Mouse (Mus musculus): ENCODE data around the gene Clec4d. TPM values are rescaled to one million over a fixed set of nuclear protein-coding genes. Genes with fewer than 3 reads are reported as not detected.
"Not testable (repeated sequence)": the region's sequence is repeated elsewhere in the genome, so short reads cannot be mapped to it uniquely, and the experiment has no call there.

The Clec4d gene
- polyA plus RNA-seq, 1 experiment from 2014 or later = 0.21 TPM

DNA sequence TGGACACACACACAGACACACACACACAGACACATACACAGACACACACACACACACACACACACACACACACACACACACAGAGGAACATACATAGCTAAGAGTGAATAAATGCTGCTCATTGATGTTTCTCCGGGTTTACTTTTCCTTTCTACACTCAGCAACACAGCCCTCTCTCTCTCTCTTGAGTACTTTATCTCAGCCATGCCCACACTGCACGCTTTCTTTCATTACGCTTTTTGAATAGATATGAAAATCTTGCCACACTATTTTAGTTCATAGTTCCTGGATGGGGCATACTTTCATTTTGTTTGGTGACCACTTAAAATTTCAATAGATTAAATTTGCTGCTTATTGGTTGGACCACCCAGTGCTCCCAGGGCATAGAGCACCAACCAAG, 2.3 kb downstream of the Clec4d start:
- H3K4me2 ChIP-seq = no peak overlapping the region
- no peak overlapping the region for H3K4me3 ChIP-seq
- no peaks in the 10 kb centered on the region for H3K9me3 ChIP-seq (replicated peaks)
- no peak overlapping the region for H3K27ac ChIP-seq
- no peaks in the 10 kb centered on the region for H3K4me1 ChIP-seq (replicated peaks)
- 85% methylated on average over 3 of the region's 3 CpGs for WGBS
- no peaks in the 10 kb centered on the region for H3K36me3 ChIP-seq
- H3K27me3 ChIP-seq = no peaks in the 10 kb centered on the region
- H3K9ac ChIP-seq = no peak overlapping the region
- ATAC-seq (replicated peaks; ENCODE audit: insufficient number of reproducible peaks, insufficient read depth, low FRiP score, low read depth) = 0 out of 2 replicates have a peak, but pooled peaks have one; percentile 10

DNA sequence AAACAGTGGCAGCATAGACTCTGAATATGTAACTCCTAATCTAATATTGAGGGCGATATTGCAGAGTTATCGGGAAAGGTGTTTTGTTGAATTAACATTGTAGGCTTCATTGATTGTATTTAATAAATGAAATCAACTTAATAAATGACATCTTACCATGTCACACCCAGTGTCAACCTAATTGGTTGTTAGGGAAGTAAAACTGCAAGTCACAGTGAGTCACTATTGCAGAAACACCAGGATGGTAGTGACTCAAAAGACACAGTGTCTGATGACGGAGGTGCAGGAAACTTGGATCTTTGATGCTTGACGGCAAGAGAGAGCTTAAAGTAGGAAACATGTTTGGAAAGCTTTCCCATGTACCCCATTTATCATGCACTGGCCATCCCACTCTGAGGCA, 3.9 kb downstream of the Clec4d start:
- H3K4me1 ChIP-seq (replicated peaks) = no peaks in the 10 kb centered on the region
- no peaks in the 10 kb centered on the region for H3K36me3 ChIP-seq
- H3K4me2 ChIP-seq = no peak overlapping the region
- H3K27ac ChIP-seq = no peak overlapping the region
- H3K4me3 ChIP-seq = no peak overlapping the region
- no peaks in the 10 kb centered on the region for H3K27me3 ChIP-seq
- no peak overlapping the region for H3K9ac ChIP-seq
- no peak for ATAC-seq (replicated peaks; ENCODE audit: insufficient number of reproducible peaks, insufficient read depth, low FRiP score, low read depth)
- H3K9me3 ChIP-seq (replicated peaks) = no peaks in the 10 kb centered on the region
- WGBS = 81% methylated on average over 4 of the region's 4 CpGs

DNA sequence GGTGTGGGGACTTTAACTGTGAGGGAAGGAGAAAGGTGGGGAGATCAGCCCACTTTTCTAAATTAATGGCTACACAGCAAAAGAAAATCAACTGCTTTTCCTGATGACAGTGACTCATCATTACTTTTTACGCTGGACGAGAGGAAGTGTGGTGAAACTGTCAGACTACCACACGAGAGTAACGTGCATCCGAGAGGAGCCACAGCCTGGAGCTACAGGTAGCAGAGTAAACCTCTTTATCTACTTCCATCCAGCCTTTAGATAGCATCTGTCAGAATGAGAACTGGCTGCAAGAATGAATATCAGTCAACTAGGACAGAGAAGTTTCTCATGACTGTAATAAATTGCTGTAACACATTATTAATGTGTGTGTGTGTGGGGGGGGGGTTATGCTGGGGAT, 5.0 kb downstream of the Clec4d start:
- no peaks in the 10 kb centered on the region for H3K4me1 ChIP-seq (replicated peaks)
- H3K4me3 ChIP-seq = no peak overlapping the region
- no peak for ATAC-seq (replicated peaks; ENCODE audit: insufficient number of reproducible peaks, insufficient read depth, low FRiP score, low read depth)
- H3K4me2 ChIP-seq = no peak overlapping the region
- H3K27ac ChIP-seq = no peak overlapping the region
- 69% methylated on average over 5 of the region's 5 CpGs for WGBS
- H3K9me3 ChIP-seq (replicated peaks) = no peaks in the 10 kb centered on the region
- H3K36me3 ChIP-seq = no peaks in the 10 kb centered on the region
- no peaks in the 10 kb centered on the region for H3K27me3 ChIP-seq
- H3K9ac ChIP-seq = no peak overlapping the region

DNA sequence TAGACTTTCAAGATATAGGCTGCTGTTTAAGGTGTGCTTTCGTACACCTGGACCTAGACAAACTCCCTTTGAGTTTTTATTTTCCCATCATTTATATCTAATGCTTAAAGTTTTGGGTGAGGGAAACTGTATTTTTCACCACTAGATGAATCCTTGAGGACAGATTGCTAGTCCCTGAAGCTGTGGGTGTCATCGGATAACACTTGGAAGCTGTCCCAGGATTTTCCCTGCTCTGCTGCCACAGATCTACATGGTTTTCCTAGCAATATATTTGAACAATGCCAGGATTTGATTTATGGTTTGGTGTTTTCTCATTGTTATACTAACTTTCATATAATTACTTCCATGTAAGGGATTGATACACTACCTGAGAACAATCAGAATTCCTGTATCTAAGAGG, 17.5 kb downstream of the Clec4d start:
- no peaks in the 10 kb centered on the region for H3K27me3 ChIP-seq
- no peaks in the 10 kb centered on the region for H3K9me3 ChIP-seq (replicated peaks)
- no peaks in the 10 kb centered on the region for H3K4me1 ChIP-seq (replicated peaks)
- no peak for ATAC-seq (replicated peaks; ENCODE audit: insufficient number of reproducible peaks, insufficient read depth, low FRiP score, low read depth)
- H3K9ac ChIP-seq = no peak overlapping the region
- H3K27ac ChIP-seq = no peak overlapping the region
- H3K4me2 ChIP-seq = no peak overlapping the region
- H3K4me3 ChIP-seq = no peak overlapping the region
- no peaks in the 10 kb centered on the region for H3K36me3 ChIP-seq
- WGBS = 77% methylated on average over 2 of the region's 2 CpGs

DNA sequence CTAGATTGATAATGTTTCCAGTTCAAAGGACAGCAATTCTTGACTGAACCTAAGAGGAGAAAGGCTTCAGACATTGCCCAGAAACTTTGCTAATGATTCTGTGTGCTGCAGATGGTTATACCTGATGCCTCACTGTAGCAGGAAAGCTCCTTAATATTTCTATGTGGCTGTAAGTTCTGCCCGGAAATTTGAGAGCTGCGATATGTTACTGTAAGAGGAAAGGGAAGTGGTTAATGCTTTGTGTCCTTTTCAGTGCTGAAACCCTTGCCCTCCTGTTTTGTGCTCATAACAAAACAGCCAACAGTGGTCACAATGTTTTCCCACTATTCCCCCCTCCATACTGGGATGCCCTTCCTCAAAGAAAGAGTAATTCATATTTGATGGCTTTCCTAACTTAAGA, 24.4 kb downstream of the Clec4d start:
- Histone ChIP-seq H3K9me3 (replicated peaks) (no peaks in the 10 kb centered on the region), H3K9ac (no peak overlapping the region), H3K4me1 (replicated peaks) (no peaks in the 10 kb centered on the region), H3K27me3 (no peaks in the 10 kb centered on the region), H3K36me3 (no peaks in the 10 kb centered on the region), H3K4me2 (no peak overlapping the region), H3K27ac (no peak overlapping the region), H3K4me3 (no peak overlapping the region)
- ATAC-seq (replicated peaks; ENCODE audit: insufficient number of reproducible peaks, insufficient read depth, low FRiP score, low read depth) = no peak
- 76% methylated on average over 2 of the region's 2 CpGs for WGBS

DNA sequence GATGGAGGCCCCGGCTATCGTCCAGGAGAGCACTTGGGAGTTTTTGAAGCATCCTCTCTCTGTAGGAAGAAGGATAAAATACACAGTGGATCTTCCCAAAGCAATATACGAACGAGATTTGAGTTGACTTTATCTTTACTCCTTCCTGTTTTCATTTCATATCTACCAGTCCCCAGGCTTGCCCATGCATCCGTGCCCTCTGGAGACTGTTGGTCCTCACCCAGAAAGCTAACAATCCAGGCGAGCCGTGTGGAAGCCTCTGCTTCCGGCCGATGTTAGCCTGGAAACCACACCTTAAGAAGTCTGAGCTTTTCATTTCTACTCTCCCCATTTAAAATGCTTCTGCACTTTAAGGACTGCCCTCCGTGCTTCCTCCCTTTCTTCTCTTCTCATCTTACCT, 27.0 kb downstream of the Clec4d start:
- Histone ChIP-seq H3K9ac (no peak overlapping the region), H3K27ac (no peak overlapping the region), H3K27me3 (no peaks in the 10 kb centered on the region), H3K36me3 (no peaks in the 10 kb centered on the region), H3K4me1 (replicated peaks) (no peaks in the 10 kb centered on the region), H3K4me3 (no peak overlapping the region), H3K9me3 (replicated peaks) (no peaks in the 10 kb centered on the region), H3K4me2 (no peak overlapping the region)
- WGBS = 66% methylated on average over 10 of the region's 10 CpGs
- ATAC-seq (replicated peaks; ENCODE audit: insufficient number of reproducible peaks, insufficient read depth, low FRiP score, low read depth) = no peak

DNA sequence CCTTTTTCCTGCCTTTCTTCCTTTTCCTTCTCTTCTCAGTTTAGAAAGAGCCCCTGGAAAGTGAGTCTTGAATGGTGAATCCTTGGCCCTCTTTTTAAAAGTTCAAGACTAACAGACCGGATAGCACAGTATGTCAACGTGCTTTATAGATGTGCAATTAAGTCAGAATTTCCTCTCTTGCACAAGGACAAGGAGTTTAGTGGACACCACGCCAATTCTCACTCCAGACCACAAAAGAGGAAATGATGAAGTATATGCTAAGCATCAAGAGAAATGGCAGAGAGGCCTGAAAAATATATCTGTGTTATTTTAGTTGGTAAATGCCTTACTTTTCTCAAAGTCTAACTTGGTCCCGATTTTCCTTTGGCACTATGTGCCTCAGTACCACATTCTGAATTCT, 27.8 kb downstream of the Clec4d start, which contains the start of gene Clec4e:
Clec4e (minus strand) TSS at position 118 of the 400 bp plus-strand sequence.
- Histone ChIP-seq H3K27me3 (no peaks in the 10 kb centered on the region), H3K4me3 (no peak within 1 kb of the TSS), H3K4me1 (replicated peaks) (no peaks in the 10 kb centered on the region), H3K27ac (no peak within 1 kb of the TSS), H3K36me3 (no peaks in the 10 kb centered on the region), H3K4me2 (no peak within 1 kb of the TSS), H3K9me3 (replicated peaks) (no peaks in the 10 kb centered on the region), H3K9ac (no peak within 1 kb of the TSS)
- 65% methylated on average over 4 of the region's 4 CpGs for WGBS
- ATAC-seq (replicated peaks; ENCODE audit: insufficient number of reproducible peaks, insufficient read depth, low FRiP score, low read depth) = no peak

DNA sequence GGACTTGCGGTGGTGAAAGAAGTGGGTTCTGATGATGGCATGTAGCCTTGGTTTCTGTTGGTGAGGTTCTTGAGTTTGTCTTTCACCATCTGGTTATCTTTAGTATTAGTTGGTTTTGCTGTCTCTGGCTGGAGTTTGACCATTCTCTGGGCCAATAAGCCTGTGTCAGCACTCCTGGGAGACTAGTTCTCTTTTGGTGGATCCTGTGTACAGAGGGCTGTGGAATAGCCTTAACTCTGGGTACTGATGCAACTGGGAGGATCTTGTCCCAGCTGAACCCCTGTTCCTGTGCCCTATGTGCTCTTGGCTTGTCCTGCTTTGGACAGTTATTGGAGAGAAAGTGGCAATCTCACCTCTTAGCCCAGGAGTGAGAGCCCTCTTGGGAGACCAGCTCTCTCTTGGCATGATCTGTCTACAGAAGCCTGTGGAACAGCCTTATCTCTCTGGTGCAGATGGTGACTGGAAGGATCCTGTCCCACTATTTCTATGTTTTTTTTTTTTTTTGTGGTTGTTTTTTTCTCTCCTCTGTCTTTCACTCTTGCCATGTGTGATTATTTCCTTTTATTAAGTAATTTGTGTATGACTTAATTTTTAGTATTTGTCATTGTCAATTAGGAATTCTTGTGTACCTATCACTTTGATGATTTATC, 31.0 kb downstream of the Clec4d start:
- no peak overlapping the region for H3K4me2 ChIP-seq
- 84% methylated on average over 1 of the region's 1 CpGs for WGBS
- no peak overlapping the region for H3K9ac ChIP-seq
- no peaks in the 10 kb centered on the region for H3K4me1 ChIP-seq (replicated peaks)
- no peak for ATAC-seq (replicated peaks; ENCODE audit: insufficient number of reproducible peaks, insufficient read depth, low FRiP score, low read depth)
- H3K27me3 ChIP-seq = no peaks in the 10 kb centered on the region
- H3K4me3 ChIP-seq = no peak overlapping the region
- no peaks in the 10 kb centered on the region for H3K9me3 ChIP-seq (replicated peaks)
- H3K36me3 ChIP-seq = no peaks in the 10 kb centered on the region
- H3K27ac ChIP-seq = no peak overlapping the region

DNA sequence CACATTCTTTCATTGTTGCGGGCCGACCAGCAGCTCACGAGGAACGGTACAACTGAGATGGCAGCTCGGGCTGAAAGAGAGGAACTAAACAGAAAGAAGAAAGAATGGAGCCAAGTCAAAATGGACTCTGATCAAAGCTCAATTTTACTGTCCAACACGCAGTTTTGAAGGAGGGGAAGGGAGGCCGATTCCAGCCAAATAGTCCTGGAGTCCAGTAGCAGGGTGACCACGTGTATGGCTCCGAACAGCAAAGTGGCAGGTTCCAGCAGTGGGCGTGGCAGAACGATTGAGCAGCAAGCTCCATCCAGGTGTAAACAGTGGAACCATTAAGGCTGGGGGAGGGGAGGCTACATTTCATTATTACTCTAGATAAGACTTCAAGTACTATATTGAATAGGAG, 31.6 kb downstream of the Clec4d start:
- not testable (repeated sequence) for H3K4me2 ChIP-seq; ATAC-seq (replicated peaks; ENCODE audit: insufficient number of reproducible peaks, insufficient read depth, low FRiP score, low read depth); H3K4me1 ChIP-seq (replicated peaks); H3K9ac ChIP-seq; H3K36me3 ChIP-seq; H3K9me3 ChIP-seq (replicated peaks); H3K4me3 ChIP-seq; H3K27ac ChIP-seq; H3K27me3 ChIP-seq
- WGBS = 82% methylated on average over 11 of the region's 11 CpGs

DNA sequence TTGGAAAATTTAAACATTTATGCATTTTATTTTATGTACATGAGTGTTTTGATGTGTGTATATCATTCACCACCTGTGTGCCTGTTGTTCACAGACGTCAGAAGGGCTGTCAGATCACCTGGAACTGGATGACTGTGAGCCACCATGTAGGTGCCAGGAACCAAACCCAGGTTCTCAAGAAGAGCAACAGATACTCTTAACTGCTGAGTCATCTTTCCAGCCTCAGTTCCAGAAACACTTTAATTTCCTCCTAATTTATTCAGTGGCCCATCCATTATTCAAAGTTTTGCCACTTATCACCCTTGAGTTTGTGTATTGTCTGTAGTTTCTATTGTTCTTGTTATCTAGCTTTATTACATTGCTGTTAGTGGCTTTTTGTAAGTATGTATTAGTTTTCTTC, 34.8 kb downstream of the Clec4d start:
- no peaks in the 10 kb centered on the region for H3K9me3 ChIP-seq (replicated peaks)
- no peak overlapping the region for H3K9ac ChIP-seq
- H3K4me2 ChIP-seq = no peak overlapping the region
- 62% methylated on average over 1 of the region's 1 CpGs for WGBS
- H3K27me3 ChIP-seq = no peaks in the 10 kb centered on the region
- no peak overlapping the region for H3K4me3 ChIP-seq
- no peaks in the 10 kb centered on the region for H3K4me1 ChIP-seq (replicated peaks)
- no peak overlapping the region for H3K27ac ChIP-seq
- H3K36me3 ChIP-seq = no peaks in the 10 kb centered on the region
- no peak for ATAC-seq (replicated peaks; ENCODE audit: insufficient number of reproducible peaks, insufficient read depth, low FRiP score, low read depth)

DNA sequence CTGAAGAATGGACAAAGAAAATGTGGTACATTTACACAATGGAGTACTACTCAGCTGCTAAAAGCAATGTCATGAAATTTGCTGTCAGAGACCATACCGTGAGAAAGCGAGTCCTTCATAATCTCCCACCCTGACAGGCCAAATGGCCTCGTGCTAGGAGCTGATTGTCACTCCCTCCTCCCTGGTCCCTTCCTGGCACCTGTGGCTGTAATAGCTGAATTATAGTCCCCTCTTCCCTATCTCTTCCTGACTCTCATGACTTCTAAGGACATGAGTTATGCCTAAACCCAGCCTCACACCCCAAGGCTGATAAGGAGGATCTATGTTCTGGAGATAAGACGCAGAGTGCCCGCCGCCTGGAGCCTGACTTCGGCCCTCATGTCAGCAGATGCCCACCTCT, 44.4 kb downstream of the Clec4d start:
- not testable (repeated sequence) for H3K9me3 ChIP-seq (replicated peaks); H3K27me3 ChIP-seq; H3K4me1 ChIP-seq (replicated peaks); H3K4me2 ChIP-seq; ATAC-seq (replicated peaks; ENCODE audit: insufficient number of reproducible peaks, insufficient read depth, low FRiP score, low read depth); H3K9ac ChIP-seq; H3K27ac ChIP-seq; H3K36me3 ChIP-seq; H3K4me3 ChIP-seq
- 55% methylated on average over 7 of the region's 7 CpGs for WGBS

DNA sequence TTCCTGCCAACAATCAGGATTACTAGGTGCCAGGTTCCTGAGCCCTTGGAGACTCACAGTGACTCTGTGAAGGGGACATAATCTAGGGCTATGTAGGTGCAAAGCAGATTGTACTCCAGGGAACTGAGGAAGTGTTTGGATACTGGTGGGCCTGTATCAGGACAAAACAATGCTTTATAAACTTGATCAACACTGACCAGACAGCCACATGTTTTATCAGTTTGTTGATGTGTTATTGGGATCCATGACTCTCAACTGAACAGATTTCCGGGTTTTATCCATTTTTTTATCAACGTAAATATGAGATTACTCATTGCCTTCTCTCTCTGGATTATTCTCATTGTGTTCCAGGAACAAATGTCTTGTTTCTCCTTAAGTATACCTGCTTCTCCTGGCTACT, 46.1 kb downstream of the Clec4d start, which contains the start of gene Vmn2r19:
Vmn2r19 (plus strand) TSS at position 301 of the 400 bp plus-strand sequence.
- H3K4me1 ChIP-seq (replicated peaks) = no peaks in the 10 kb centered on the region
- ATAC-seq (replicated peaks; ENCODE audit: insufficient number of reproducible peaks, insufficient read depth, low FRiP score, low read depth) = no peak
- H3K4me2 ChIP-seq = no peak within 1 kb of the TSS
- no peak within 1 kb of the TSS for H3K27ac ChIP-seq
- H3K9ac ChIP-seq = no peak within 1 kb of the TSS
- no peaks in the 10 kb centered on the region for H3K9me3 ChIP-seq (replicated peaks)
- no peaks in the 10 kb centered on the region for H3K27me3 ChIP-seq
- no peak within 1 kb of the TSS for H3K4me3 ChIP-seq
- 75% methylated on average over 2 of the region's 2 CpGs for WGBS
- no peaks in the 10 kb centered on the region for H3K36me3 ChIP-seq

Data from heart, embryonic 15.5 days (tissue).